In the genomic region with DNA sequence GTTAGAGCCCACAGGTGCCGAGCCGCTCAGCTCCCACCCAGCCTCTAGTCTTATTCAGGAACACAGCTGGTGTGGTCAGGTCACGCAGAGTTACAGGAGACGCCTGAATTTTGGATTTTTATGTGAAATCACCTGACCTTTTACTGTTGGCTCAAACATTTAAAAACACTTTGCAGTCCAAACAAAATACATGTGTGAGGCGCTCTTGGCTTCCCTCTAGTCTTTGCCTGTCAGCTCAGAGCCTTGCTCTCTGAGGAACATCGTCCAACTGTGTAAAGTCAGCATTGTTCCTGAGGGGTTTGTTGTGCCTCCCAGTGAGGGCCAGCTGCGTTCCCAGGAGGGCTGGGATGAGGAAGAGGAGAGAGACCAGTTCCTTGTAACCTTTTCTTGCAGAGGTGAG, we compare ENCODE assay signal across 17 mouse cellular contexts. TPM values are rescaled to one million over a fixed set of nuclear protein-coding genes. Genes with fewer than 3 reads are reported as not detected.
DNase-seq lines count a peak whose midpoint lies in the region; ATAC-seq and TF ChIP-seq lines count a peak whose summit lies in the region.
"Had no signal": no experiment of that assay in that cellular context is flagged by ENCODE, and none has a peak within 500 bp of the region (broad histone marks: within the 10 kb centered on the region; RNA-seq: fewer than 3 reads in every experiment).

No protein-coding gene starts in this region.

- no peak overlapping the region for H3K4me3 ChIP-seq in midbrain, embryonic 13.5 days (replicated peaks)
- no peak overlapping the region for H3K4me3 ChIP-seq in midbrain, embryonic 15.5 days
- no peak overlapping the region for H3K4me3 ChIP-seq in stomach, postnatal 0 days (ENCODE audit: low read depth, low read length)
- H3K4me3 ChIP-seq: forebrain, embryonic 12.5 days; lung, embryonic 15.5 days had no signal

- peak overlapping the region; percentile 30; the same call in 1 of the 2 replicates for H3K27ac ChIP-seq in midbrain, embryonic 13.5 days
- no peak overlapping the region for H3K27ac ChIP-seq in midbrain, embryonic 15.5 days
- H3K27ac ChIP-seq in stomach, postnatal 0 days (replicated peaks), result peak overlapping the region; percentile 70
- H3K27ac ChIP-seq: forebrain, embryonic 12.5 days; lung, embryonic 15.5 days had no signal

- no peak overlapping the region for H3K4me2 ChIP-seq in midbrain, embryonic 13.5 days (replicated peaks)
- H3K4me2 ChIP-seq in midbrain, embryonic 15.5 days, result no peak overlapping the region
- H3K4me2 ChIP-seq in stomach, postnatal 0 days (replicated peaks; ENCODE audit: low read depth), result no peak overlapping the region
- H3K4me2 ChIP-seq: forebrain, embryonic 12.5 days; lung, embryonic 15.5 days had no signal

- H3K36me3 ChIP-seq in midbrain, embryonic 13.5 days, result no peaks in the 10 kb centered on the region
- no peaks in the 10 kb centered on the region for H3K36me3 ChIP-seq in midbrain, embryonic 15.5 days (replicated peaks)
- H3K36me3 ChIP-seq in stomach, postnatal 0 days (ENCODE audit: control insufficient read depth, insufficient read depth, low read length), result no peaks in the 10 kb centered on the region
- H3K36me3 ChIP-seq: forebrain, embryonic 12.5 days; lung, embryonic 15.5 days had no signal

- WGBS in midbrain, embryonic 13.5 days, result 60% methylated on average over 7 of the region's 7 CpGs
- 56% methylated on average over 7 of the region's 7 CpGs for WGBS in midbrain, embryonic 15.5 days
- 55% methylated on average over 7 of the region's 7 CpGs for WGBS in stomach, postnatal 0 days

- TF ChIP-seq EP300 in stomach, postnatal 0 days (optimal IDR thresholded peaks at IDR 0.05), result no peak

- H3K27me3 ChIP-seq in midbrain, embryonic 13.5 days, result no peaks in the 10 kb centered on the region
- no peaks in the 10 kb centered on the region for H3K27me3 ChIP-seq in midbrain, embryonic 15.5 days (replicated peaks)
- H3K27me3 ChIP-seq in stomach, postnatal 0 days (ENCODE audit: control insufficient read depth, insufficient read depth, low read length), result no peaks in the 10 kb centered on the region
- H3K27me3 ChIP-seq: forebrain, embryonic 12.5 days; lung, embryonic 15.5 days; Patski had no signal

- TF ChIP-seq CTCF in stomach, postnatal 0 days (IDR thresholded peaks at IDR 0.05; ENCODE audit: low read depth), result no peak

- peaks cover 99% of the 10 kb centered on the region for H3K4me1 ChIP-seq in midbrain, embryonic 13.5 days (replicated peaks)
- peaks cover 96% of the 10 kb centered on the region for H3K4me1 ChIP-seq in midbrain, embryonic 15.5 days
- peaks cover 23% of the 10 kb centered on the region for H3K4me1 ChIP-seq in stomach, postnatal 0 days (replicated peaks; ENCODE audit: control insufficient read depth, insufficient read depth)

- no peaks in the 10 kb centered on the region for H3K9me3 ChIP-seq in midbrain, embryonic 13.5 days
- H3K9me3 ChIP-seq in midbrain, embryonic 15.5 days, result no peaks in the 10 kb centered on the region
- no peaks in the 10 kb centered on the region for H3K9me3 ChIP-seq in stomach, postnatal 0 days (ENCODE audit: control insufficient read depth, low read length)
- H3K9me3 ChIP-seq: forebrain, embryonic 12.5 days; lung, embryonic 15.5 days had no signal

- ATAC-seq in midbrain, embryonic 13.5 days, result no peak
- no peak for ATAC-seq in midbrain, embryonic 15.5 days (replicated peaks)
- no peak for ATAC-seq in stomach, postnatal 0 days (ENCODE audit: low FRiP score, low TSS enrichment)
- ATAC-seq: inflammation-experienced regulatory T-cells, adult 6 months; Patski had no signal

- H3K9ac ChIP-seq in midbrain, embryonic 13.5 days (replicated peaks), result peak overlapping the region; percentile 33; the same call in 1 of the 2 replicates
- H3K9ac ChIP-seq in midbrain, embryonic 15.5 days, result no peak overlapping the region
- no peak overlapping the region for H3K9ac ChIP-seq in stomach, postnatal 0 days (ENCODE audit: low read length)
- H3K9ac ChIP-seq: forebrain, embryonic 12.5 days; lung, embryonic 15.5 days had no signal

- DNase-seq in heart, adult 9 months (ENCODE audit: low spot score in 2 of 2), result peak; percentile 40 to 47
- no peak for DNase-seq in heart, postnatal 25 days (ENCODE audit: low spot score)
- DNase-seq in heart, postnatal 10 days, result peak; percentile 27 to 43
- no peak for DNase-seq in stomach, postnatal 0 days (ENCODE audit: low spot score)
- DNase-seq in frontal cortex, postnatal 25 days (ENCODE audit: low spot score in 2 of 2), result no peak
- DNase-seq: adrenal gland, postnatal 10 days; gastrocnemius, postnatal 25 days; left cerebral cortex, postnatal 4 days had no signal

- intact Hi-C loops in heart, postnatal 25 days (cut with DNase I), result no loop called here
- intact Hi-C loops in heart, postnatal 10 days (cut with DNase I), result no loop called here

RNA-seq across cellular contexts. Expression of gene Ralgds, which starts 17.4 kb away (rescaled TPM):
- total RNA-seq in heart, postnatal 25 days (2021), result 10 to 100 TPM; 11.9 to 13.8 TPM
- 70.8 and 82.0 TPM in 2 replicates for polyA plus RNA-seq in midbrain, embryonic 13.5 days (2015; fragmentation: Nextera tagmentation; extraction: Ambion mirVana)
- 92.0 and 94.8 TPM in 2 replicates for polyA plus RNA-seq in midbrain, embryonic 15.5 days (2015; fragmentation: Nextera tagmentation; extraction: Ambion mirVana)
- total RNA-seq in heart, postnatal 10 days (2021), result 10 to 100 TPM; 20.6 to 26.6 TPM
- polyA plus RNA-seq in stomach, postnatal 0 days (2015; fragmentation: Nextera tagmentation; extraction: Ambion mirVana), result 23.9 and 26.8 TPM in 2 replicates

RNA-seq across cellular contexts. Expression of gene Gm10134, which starts 24.4 kb away (rescaled TPM):
- 1 to 10 TPM in 1 of 2 experiments, not detected in 1; 1.4 TPM for total RNA-seq in heart, postnatal 25 days (2021)
- 1.0 and 1.5 TPM in 2 replicates for polyA plus RNA-seq in midbrain, embryonic 13.5 days (2015; fragmentation: Nextera tagmentation; extraction: Ambion mirVana)
- polyA plus RNA-seq in midbrain, embryonic 15.5 days (2015; fragmentation: Nextera tagmentation; extraction: Ambion mirVana), result 1.4 and 2.4 TPM in 2 replicates
- 1 to 10 TPM; 1.7 to 2.8 TPM for total RNA-seq in heart, postnatal 10 days (2021)
- 5.5 and 6.2 TPM in 2 replicates for polyA plus RNA-seq in stomach, postnatal 0 days (2015; fragmentation: Nextera tagmentation; extraction: Ambion mirVana)
- total RNA-seq: left cerebral cortex, postnatal 4 days; megakaryocyte-erythroid progenitor cell, adult 5-6 weeks; neutrophil, adult 5-6 weeks had no signal
- polyA plus RNA-seq: inflammation-experienced regulatory T-cells, adult 6 months; Patski had no signal

RNA-seq across cellular contexts. Expression of gene Cel, which starts 32.9 kb away (rescaled TPM):
- total RNA-seq in heart, postnatal 25 days (2021), result not detected
- 0.07 and 0.13 TPM in 2 replicates for polyA plus RNA-seq in midbrain, embryonic 13.5 days (2015; fragmentation: Nextera tagmentation; extraction: Ambion mirVana)
- 0.10 and 0.13 TPM in 2 replicates for polyA plus RNA-seq in midbrain, embryonic 15.5 days (2015; fragmentation: Nextera tagmentation; extraction: Ambion mirVana)
- not detected for total RNA-seq in heart, postnatal 10 days (2021)
- 2.0 and 3.3 TPM in 2 replicates for polyA plus RNA-seq in stomach, postnatal 0 days (2015; fragmentation: Nextera tagmentation; extraction: Ambion mirVana)
- total RNA-seq: gastrocnemius, postnatal 25 days; layer of hippocampus, adult 8-10 months; left cerebral cortex, postnatal 4 days; megakaryocyte-erythroid progenitor cell, adult 5-6 weeks; neutrophil, adult 5-6 weeks had no signal
- polyA plus RNA-seq: forebrain, embryonic 12.5 days; inflammation-experienced regulatory T-cells, adult 6 months; lung, embryonic 15.5 days; Patski had no signal

RNA-seq across cellular contexts. Expression of gene Gbgt1, which starts 33.6 kb away (rescaled TPM):
- 1 to 10 TPM; 1.7 to 3.1 TPM for total RNA-seq in heart, postnatal 25 days (2021)
- polyA plus RNA-seq in midbrain, embryonic 13.5 days (2015; fragmentation: Nextera tagmentation; extraction: Ambion mirVana), result 0.54 and 1.4 TPM in 2 replicates
- 1.1 and 1.4 TPM in 2 replicates for polyA plus RNA-seq in midbrain, embryonic 15.5 days (2015; fragmentation: Nextera tagmentation; extraction: Ambion mirVana)
- 1 to 10 TPM; 2.5 to 2.8 TPM for total RNA-seq in heart, postnatal 10 days (2021)
- polyA plus RNA-seq in stomach, postnatal 0 days (2015; fragmentation: Nextera tagmentation; extraction: Ambion mirVana), result 1.2 and 1.3 TPM in 2 replicates
- total RNA-seq: megakaryocyte-erythroid progenitor cell, adult 5-6 weeks; neutrophil, adult 5-6 weeks had no signal
- polyA plus RNA-seq: inflammation-experienced regulatory T-cells, adult 6 months; Patski had no signal

RNA-seq across cellular contexts. Expression of gene Gtf3c5, which starts 53.2 kb away (rescaled TPM):
- 10 to 100 TPM; 11.5 to 11.6 TPM for total RNA-seq in heart, postnatal 25 days (2021)
- polyA plus RNA-seq in midbrain, embryonic 13.5 days (2015; fragmentation: Nextera tagmentation; extraction: Ambion mirVana), result 51.0 and 51.6 TPM in 2 replicates
- 48.2 and 49.2 TPM in 2 replicates for polyA plus RNA-seq in midbrain, embryonic 15.5 days (2015; fragmentation: Nextera tagmentation; extraction: Ambion mirVana)
- 10 to 100 TPM; 14.1 to 15.4 TPM for total RNA-seq in heart, postnatal 10 days (2021)
- polyA plus RNA-seq in stomach, postnatal 0 days (2015; fragmentation: Nextera tagmentation; extraction: Ambion mirVana), result 13.1 and 14.0 TPM in 2 replicates

Comparison
In these comparisons a context has a peak if more than half of its experiments do, and no peak if none do; other contexts are left out.
1. DNase-seq: peak in heart, adult 9 months (2 of 2) and heart, postnatal 10 days (2 of 2); none in heart, postnatal 25 days (single experiment), stomach, postnatal 0 days (single experiment) and frontal cortex, postnatal 25 days (0 of 2).